ENCODE assay signal across 25 mouse cellular contexts in genomic region chr10:110117341-110117740, GRCm38 (mm10).
DNase-seq lines count a peak whose midpoint lies in the region; ATAC-seq lines count a peak whose summit lies in the region.
"Had no signal": no experiment of that assay in that cellular context is flagged by ENCODE, and none has a peak within 500 bp of the region (broad histone marks: within the 10 kb centered on the region; RNA-seq: fewer than 3 reads in every experiment).

No protein-coding gene starts in this region.

- H3K9me3 ChIP-seq in midbrain, embryonic 11.5 days (ENCODE audit: control insufficient read depth, low read length): no peaks in the 10 kb centered on the region
- H3K9me3 ChIP-seq in midbrain, embryonic 10.5 days (replicated peaks): no peaks in the 10 kb centered on the region
- no peaks in the 10 kb centered on the region for H3K9me3 ChIP-seq in midbrain, embryonic 15.5 days
- H3K9me3 ChIP-seq in midbrain, embryonic 16.5 days (replicated peaks; ENCODE audit: control insufficient read depth, low read length, poor library complexity, severe bottlenecking): no peaks in the 10 kb centered on the region
- H3K9me3 ChIP-seq in hindbrain, embryonic 10.5 days: no peaks in the 10 kb centered on the region
- H3K9me3 ChIP-seq: embryonic facial prominence, embryonic 13.5 days; embryonic facial prominence, embryonic 15.5 days; forebrain, embryonic 10.5 days; forebrain, embryonic 12.5 days had no signal

- no peak overlapping the region for H3K27ac ChIP-seq in midbrain, embryonic 11.5 days (ENCODE audit: low read depth, low read length)
- H3K27ac ChIP-seq in midbrain, embryonic 10.5 days (replicated peaks): no peak overlapping the region
- no peak overlapping the region for H3K27ac ChIP-seq in midbrain, embryonic 15.5 days
- H3K27ac ChIP-seq in midbrain, embryonic 16.5 days (ENCODE audit: low read length): no peak overlapping the region
- H3K27ac ChIP-seq in hindbrain, embryonic 10.5 days: no peak overlapping the region
- H3K27ac ChIP-seq: embryonic facial prominence, embryonic 13.5 days; embryonic facial prominence, embryonic 15.5 days; forebrain, embryonic 10.5 days; forebrain, embryonic 12.5 days had no signal

- H3K36me3 ChIP-seq in midbrain, embryonic 11.5 days (ENCODE audit: control insufficient read depth, insufficient read depth, low read length): no peaks in the 10 kb centered on the region
- no peaks in the 10 kb centered on the region for H3K36me3 ChIP-seq in midbrain, embryonic 10.5 days
- no peaks in the 10 kb centered on the region for H3K36me3 ChIP-seq in midbrain, embryonic 15.5 days (replicated peaks)
- no peaks in the 10 kb centered on the region for H3K36me3 ChIP-seq in midbrain, embryonic 16.5 days (ENCODE audit: control insufficient read depth, insufficient read depth, low read length)
- H3K36me3 ChIP-seq in hindbrain, embryonic 10.5 days: no peaks in the 10 kb centered on the region
- H3K36me3 ChIP-seq: embryonic facial prominence, embryonic 13.5 days; embryonic facial prominence, embryonic 15.5 days; forebrain, embryonic 10.5 days; forebrain, embryonic 12.5 days had no signal

- no peak overlapping the region for H3K4me3 ChIP-seq in midbrain, embryonic 11.5 days (ENCODE audit: low read depth, low read length)
- no peak overlapping the region for H3K4me3 ChIP-seq in midbrain, embryonic 10.5 days
- H3K4me3 ChIP-seq in midbrain, embryonic 15.5 days: no peak overlapping the region
- no peak overlapping the region for H3K4me3 ChIP-seq in midbrain, embryonic 16.5 days (ENCODE audit: low read depth, low read length)
- H3K4me3 ChIP-seq in hindbrain, embryonic 10.5 days: no peak overlapping the region
- H3K4me3 ChIP-seq: embryonic facial prominence, embryonic 13.5 days; embryonic facial prominence, embryonic 15.5 days; erythroblast, embryonic 14.5 days; forebrain, embryonic 10.5 days; forebrain, embryonic 12.5 days had no signal

- no peak overlapping the region for H3K9ac ChIP-seq in midbrain, embryonic 11.5 days (ENCODE audit: low read length)
- H3K9ac ChIP-seq in midbrain, embryonic 15.5 days: no peak overlapping the region
- H3K9ac ChIP-seq in midbrain, embryonic 16.5 days (ENCODE audit: low read depth, low read length): no peak overlapping the region
- H3K9ac ChIP-seq: embryonic facial prominence, embryonic 13.5 days; embryonic facial prominence, embryonic 15.5 days; forebrain, embryonic 12.5 days had no signal

- 73% methylated on average over 2 of the region's 2 CpGs for WGBS in midbrain, embryonic 11.5 days
- WGBS in midbrain, embryonic 10.5 days: 72% methylated on average over 2 of the region's 2 CpGs
- WGBS in midbrain, embryonic 15.5 days: 53% methylated on average over 2 of the region's 2 CpGs
- WGBS in midbrain, embryonic 16.5 days: 45% methylated on average over 2 of the region's 2 CpGs
- WGBS in hindbrain, embryonic 10.5 days: 72% methylated on average over 2 of the region's 2 CpGs

- peak; percentile 77 for DNase-seq in midbrain, embryonic 11.5 days (ENCODE audit: low spot score, missing footprints)
- DNase-seq in midbrain, embryonic 10.5 days (ENCODE audit: low spot score): no peak
- peak; percentile 27 for DNase-seq in brain, adult 2 months (ENCODE audit: low read depth, low spot score)
- peak; percentile 30 for DNase-seq in brain, embryonic 18.5 days (ENCODE audit: low read depth, low spot score)
- DNase-seq in left cerebral cortex, postnatal 14 days (ENCODE audit: low spot score in 2 of 2): no peak
- no peak for DNase-seq in hindbrain, embryonic 10.5 days (ENCODE audit: low spot score)
- DNase-seq: adrenal gland, adult 8-10 months; adrenal gland, postnatal 14 days; adrenal gland, postnatal 36 days; cerebellum, adult 11 months; cerebellum, adult 18-20 months; cerebellum, adult 8-10 months; cerebellum, adult 9-11 months; cerebellum, postnatal 14 days; cerebellum, postnatal 36 days; embryo, embryonic 11 days had no signal

- no peak for ATAC-seq in midbrain, embryonic 11.5 days (ENCODE audit: low FRiP score)
- 0 out of 2 replicates have a peak, but pooled peaks have one; percentile 45 for ATAC-seq in midbrain, embryonic 15.5 days (replicated peaks)
- ATAC-seq in midbrain, embryonic 16.5 days: no peak
- ATAC-seq: activated CD4-positive, CD25-positive, alpha-beta regulatory T cell, adult 4 months; forebrain, embryonic 16.5 days had no signal

- H3K27me3 ChIP-seq in midbrain, embryonic 11.5 days (ENCODE audit: control insufficient read depth, insufficient read depth, low read length): no peaks in the 10 kb centered on the region
- H3K27me3 ChIP-seq in midbrain, embryonic 10.5 days (ENCODE audit: low read depth, poor library complexity, severe bottlenecking): no peaks in the 10 kb centered on the region
- H3K27me3 ChIP-seq in midbrain, embryonic 15.5 days (replicated peaks): no peaks in the 10 kb centered on the region
- no peaks in the 10 kb centered on the region for H3K27me3 ChIP-seq in midbrain, embryonic 16.5 days (ENCODE audit: control insufficient read depth, insufficient read depth, low read depth, low read length)
- H3K27me3 ChIP-seq in hindbrain, embryonic 10.5 days (ENCODE audit: insufficient read depth, poor library complexity, severe bottlenecking): no peaks in the 10 kb centered on the region
- H3K27me3 ChIP-seq: embryonic facial prominence, embryonic 13.5 days; embryonic facial prominence, embryonic 15.5 days; forebrain, embryonic 12.5 days had no signal

- intact Hi-C loops in left cerebral cortex, postnatal 14 days (cut with DNase I): no loop called here

- 0 out of 2 replicates have a peak, but pooled peaks cover 4% of the 10 kb centered on the region for H3K4me1 ChIP-seq in midbrain, embryonic 11.5 days (ENCODE audit: control insufficient read depth, insufficient read depth, low read length)
- H3K4me1 ChIP-seq in midbrain, embryonic 10.5 days: peaks cover 6% of the 10 kb centered on the region
- H3K4me1 ChIP-seq in midbrain, embryonic 15.5 days: no peaks in the 10 kb centered on the region
- H3K4me1 ChIP-seq in midbrain, embryonic 16.5 days (ENCODE audit: control insufficient read depth, insufficient read depth, low read length): peaks cover 6% of the 10 kb centered on the region
- 0 out of 2 replicates have a peak, but pooled peaks cover 6% of the 10 kb centered on the region for H3K4me1 ChIP-seq in hindbrain, embryonic 10.5 days (replicated peaks)
- H3K4me1 ChIP-seq: embryonic facial prominence, embryonic 13.5 days; embryonic facial prominence, embryonic 15.5 days; forebrain, embryonic 12.5 days had no signal

- H3K4me2 ChIP-seq in midbrain, embryonic 11.5 days: no peak overlapping the region
- H3K4me2 ChIP-seq in midbrain, embryonic 15.5 days: no peak overlapping the region
- no peak overlapping the region for H3K4me2 ChIP-seq in midbrain, embryonic 16.5 days (ENCODE audit: low read length)
- H3K4me2 ChIP-seq: embryonic facial prominence, embryonic 13.5 days; embryonic facial prominence, embryonic 15.5 days; forebrain, embryonic 12.5 days had no signal

Comparison
In these comparisons a context has a peak if more than half of its experiments do, and no peak if none do; other contexts are left out.
1. DNase-seq: peak in midbrain, embryonic 11.5 days (single experiment), brain, adult 2 months (single experiment) and brain, embryonic 18.5 days (single experiment); none in midbrain, embryonic 10.5 days (single experiment), left cerebral cortex, postnatal 14 days (0 of 2) and hindbrain, embryonic 10.5 days (single experiment).